Mouse (Mus musculus) left cerebral cortex, postnatal 25 days (tissue): ENCODE results near the gene Mki67. TPM values are rescaled to one million over a fixed set of nuclear protein-coding genes. Genes with fewer than 3 reads are reported as not detected.
"Not testable (repeated sequence)": the region's sequence is repeated elsewhere in the genome, so short reads cannot be mapped to it uniquely, and the experiment has no call there.

Source experiments
- DNase-seq, 2 experiments: peaks; one replicate each; pipeline ENCODE4 v3.0.0; 2022; ENCODE audit warnings: low spot score in 2 of 2, mixed read lengths in 1 of 2
- intact Hi-C: fragments of 180-260 bp; cut with DNase I; formaldehyde crosslinking; loops from one replicate; pipeline ENCODE4 v1.15.1; 2025
- total RNA-seq, 2 experiments: library from RNA; stranded (reverse); gene quantifications; 2 replicates each; pipeline ENCODE4 v1.2.3; 2021

The Mki67 gene
- total RNA-seq, 2 experiments from 2014 or later = 0.66 to 0.80 TPM

GRCm38 (mm10) chr7:135721436-135721992 is 5.4 kb upstream of the Mki67 start:
- intact Hi-C loops = no loop called here
- no peak for DNase-seq

- no peak for DNase-seq
- intact Hi-C loops = no loop called here
Measured at GRCm38 (mm10) chr7:135716968-135717557, 902 bp upstream of the Mki67 start.

- intact Hi-C loops = no loop called here
- DNase-seq = peak; percentile 79
Measured at GRCm38 (mm10) chr7:135716445-135716877, 300 bp upstream of the Mki67 start.

GRCm38 (mm10) chr7:135715166-135715565 is 995 bp downstream of the Mki67 start:
- no peak for DNase-seq
- intact Hi-C loops = no loop called here

- no peak for DNase-seq
- intact Hi-C loops = no loop called here
Measured at GRCm38 (mm10) chr7:135713326-135713725, 2.8 kb downstream of the Mki67 start.

- intact Hi-C loops = no loop called here
- DNase-seq = no peak
Measured at GRCm38 (mm10) chr7:135712534-135712933, 3.6 kb downstream of the Mki67 start.

GRCm38 (mm10) chr7:135710702-135711101 is 5.5 kb downstream of the Mki67 start:
- no peak for DNase-seq
- intact Hi-C loops = no loop called here

- intact Hi-C loops = no loop called here
- no peak for DNase-seq
Measured at GRCm38 (mm10) chr7:135705753-135706152, 10.4 kb downstream of the Mki67 start.

- no peak for DNase-seq
- intact Hi-C loops = no loop called here
Measured at GRCm38 (mm10) chr7:135705083-135705482, 11.1 kb downstream of the Mki67 start.

- no peak for DNase-seq
- intact Hi-C loops = no loop called here
Measured at GRCm38 (mm10) chr7:135704251-135704650, 11.9 kb downstream of the Mki67 start.

- intact Hi-C loops = no loop called here
- DNase-seq = no peak
Measured at GRCm38 (mm10) chr7:135703600-135704148, 12.5 kb downstream of the Mki67 start.

- intact Hi-C loops = not testable (repeated sequence)
- DNase-seq = peak in 1 of 2 experiments; percentile 24
Measured at GRCm38 (mm10) chr7:135699351-135699750, 16.8 kb downstream of the Mki67 start.

- intact Hi-C loops = no loop called here
- DNase-seq = no peak
Measured at GRCm38 (mm10) chr7:135698362-135698761, 17.8 kb downstream of the Mki67 start.

GRCm38 (mm10) chr7:135697021-135697740 is 19.0 kb downstream of the Mki67 start:
- intact Hi-C loops = not testable (repeated sequence)
- peak in 1 of 2 experiments; percentile 24 for DNase-seq

GRCm38 (mm10) chr7:135696127-135696526 is 20.0 kb downstream of the Mki67 start:
- DNase-seq = no peak
- intact Hi-C loops = no loop called here

- intact Hi-C loops = no loop called here
- DNase-seq = no peak
Measured at GRCm38 (mm10) chr7:135694796-135695195, 21.4 kb downstream of the Mki67 start.

- DNase-seq = no peak
- intact Hi-C loops = no loop called here
Measured at GRCm38 (mm10) chr7:135694130-135694529, 22.0 kb downstream of the Mki67 start.

GRCm38 (mm10) chr7:135691941-135692340 is 24.2 kb downstream of the Mki67 start:
- intact Hi-C loops = no loop called here
- no peak for DNase-seq

- intact Hi-C loops = no loop called here
- DNase-seq = no peak
Measured at GRCm38 (mm10) chr7:135689396-135689795, 26.8 kb downstream of the Mki67 start.

GRCm38 (mm10) chr7:135684938-135685337 is 31.2 kb downstream of the Mki67 start:
- intact Hi-C loops = loop anchor here (5.0 kb wide), 1 partner anchor 52 kb away; no protein-coding TSS in a partner anchor
- no peak for DNase-seq

GRCm38 (mm10) chr7:135684098-135684497 is 32.1 kb downstream of the Mki67 start:
- intact Hi-C loops = loop anchor here (5.0 kb wide), 1 partner anchor 53 kb away; no protein-coding TSS in a partner anchor
- not testable (repeated sequence) for DNase-seq
